Mouse (Mus musculus): ENCODE results near the gene Gpx3. TPM values are rescaled to one million over a fixed set of nuclear protein-coding genes. Genes with fewer than 3 reads are reported as not detected.
"Not testable (repeated sequence)": the region's sequence is repeated elsewhere in the genome, so short reads cannot be mapped to it uniquely, and the experiment has no call there.

Gene Gpx3
- polyA plus RNA-seq, 1 experiment from 2014 or later, result 263 TPM

- Histone ChIP-seq H3K9ac (ENCODE audit: low read length) (no peak overlapping the region), H3K27me3 (replicated peaks; ENCODE audit: control insufficient read depth, insufficient read depth, low read length) (no peaks in the 10 kb centered on the region), H3K4me2 (ENCODE audit: low read length) (no peak overlapping the region), H3K4me1 (replicated peaks; ENCODE audit: control insufficient read depth, insufficient read depth, low read length) (peaks cover 3% of the 10 kb centered on the region; the same call in 1 of the 2 replicates), H3K4me3 (ENCODE audit: low read depth, low read length) (no peak overlapping the region), H3K36me3 (ENCODE audit: control insufficient read depth, insufficient read depth, low read length) (0 out of 2 replicates have a peak, but pooled peaks cover 6% of the 10 kb centered on the region), H3K9me3 (ENCODE audit: control insufficient read depth, low read length) (no peaks in the 10 kb centered on the region), H3K27ac (ENCODE audit: low read depth) (no peak overlapping the region)
- no peak for ATAC-seq (replicated peaks; ENCODE audit: low FRiP score, low TSS enrichment, low read depth)
- WGBS, result 52% methylated on average over 9 of the region's 9 CpGs
- DNase-seq (ENCODE audit: low spot score), result no peak
Observed at GRCm38 (mm10) chr11:54953993-54954446, 51.8 kb downstream of the Gpx3 start.

GRCm38 (mm10) chr11:54954716-54955115 is 52.5 kb downstream of the Gpx3 start:
- Histone ChIP-seq H3K4me3 (ENCODE audit: low read depth, low read length) (no peak overlapping the region), H3K36me3 (ENCODE audit: control insufficient read depth, insufficient read depth, low read length) (0 out of 2 replicates have a peak, but pooled peaks cover 6% of the 10 kb centered on the region), H3K4me2 (ENCODE audit: low read length) (peak overlapping the region; percentile 64; the same call in 1 of the 2 replicates), H3K9me3 (ENCODE audit: control insufficient read depth, low read length) (no peaks in the 10 kb centered on the region), H3K9ac (ENCODE audit: low read length) (no peak overlapping the region), H3K27me3 (replicated peaks; ENCODE audit: control insufficient read depth, insufficient read depth, low read length) (no peaks in the 10 kb centered on the region), H3K27ac (ENCODE audit: low read depth) (no peak overlapping the region), H3K4me1 (replicated peaks; ENCODE audit: control insufficient read depth, insufficient read depth, low read length) (peaks cover 3% of the 10 kb centered on the region; the same call in 1 of the 2 replicates)
- ATAC-seq (replicated peaks; ENCODE audit: low FRiP score, low TSS enrichment, low read depth) (no peak), DNase-seq (ENCODE audit: low spot score) (no peak)
- WGBS, result 81% methylated on average over 8 of the region's 8 CpGs

GRCm38 (mm10) chr11:54955400-54955734 is 53.1 kb downstream of the Gpx3 start:
- Histone ChIP-seq H3K27ac (ENCODE audit: low read depth) (peak overlapping the region; percentile 79; the same call in 1 of the 2 replicates), H3K4me2 (ENCODE audit: low read length) (peak overlapping the region; percentile 64), H3K4me3 (ENCODE audit: low read depth, low read length) (peak overlapping the region; percentile 86), H3K9ac (ENCODE audit: low read length) (peak overlapping the region; percentile 77)
- not testable (repeated sequence) for ATAC-seq (replicated peaks; ENCODE audit: low FRiP score, low TSS enrichment, low read depth); H3K4me1 ChIP-seq (replicated peaks; ENCODE audit: control insufficient read depth, insufficient read depth, low read length); H3K27me3 ChIP-seq (replicated peaks; ENCODE audit: control insufficient read depth, insufficient read depth, low read length); H3K36me3 ChIP-seq (ENCODE audit: control insufficient read depth, insufficient read depth, low read length); DNase-seq (ENCODE audit: low spot score); H3K9me3 ChIP-seq (ENCODE audit: control insufficient read depth, low read length)
- 44% methylated on average over 10 of the region's 10 CpGs for WGBS

- Histone ChIP-seq H3K27me3 (replicated peaks; ENCODE audit: control insufficient read depth, insufficient read depth, low read length) (no peaks in the 10 kb centered on the region), H3K27ac (ENCODE audit: low read depth) (peak overlapping the region; percentile 79), H3K4me3 (ENCODE audit: low read depth, low read length) (peak overlapping the region; percentile 86), H3K9me3 (ENCODE audit: control insufficient read depth, low read length) (no peaks in the 10 kb centered on the region), H3K4me1 (replicated peaks; ENCODE audit: control insufficient read depth, insufficient read depth, low read length) (peaks cover 3% of the 10 kb centered on the region; the same call in 1 of the 2 replicates), H3K9ac (ENCODE audit: low read length) (peak overlapping the region; percentile 77), H3K36me3 (ENCODE audit: control insufficient read depth, insufficient read depth, low read length) (0 out of 2 replicates have a peak, but pooled peaks cover 2% of the 10 kb centered on the region), H3K4me2 (ENCODE audit: low read length) (peak overlapping the region; percentile 64)
- DNase-seq (ENCODE audit: low spot score), result peak; percentile 99
- WGBS, result under 1% methylated on average over 59 of the region's 59 CpGs
- ATAC-seq (replicated peaks; ENCODE audit: low FRiP score, low TSS enrichment, low read depth), result peak; percentile 96
Observed at GRCm38 (mm10) chr11:54955735-54956480, 53.7 kb downstream of the Gpx3 start.

GRCm38 (mm10) chr11:54956912-54957311 is 54.7 kb downstream of the Gpx3 start:
- no peaks in the 10 kb centered on the region for H3K9me3 ChIP-seq (ENCODE audit: control insufficient read depth, low read length)
- ATAC-seq (replicated peaks; ENCODE audit: low FRiP score, low TSS enrichment, low read depth), result no peak

GRCm38 (mm10) chr11:54957708-54958107 is 55.5 kb downstream of the Gpx3 start:
- ATAC-seq (replicated peaks; ENCODE audit: low FRiP score, low TSS enrichment, low read depth); H3K27me3 ChIP-seq (replicated peaks; ENCODE audit: control insufficient read depth, insufficient read depth, low read length); H3K9me3 ChIP-seq (ENCODE audit: control insufficient read depth, low read length); H3K27ac ChIP-seq (ENCODE audit: low read depth); H3K4me3 ChIP-seq (ENCODE audit: low read depth, low read length); DNase-seq (ENCODE audit: low spot score); H3K36me3 ChIP-seq (ENCODE audit: control insufficient read depth, insufficient read depth, low read length); H3K9ac ChIP-seq (ENCODE audit: low read length); H3K4me2 ChIP-seq (ENCODE audit: low read length): not testable (repeated sequence)
- WGBS, result 91% methylated on average over 3 of the region's 3 CpGs
- peaks cover 20% of the 10 kb centered on the region for H3K4me1 ChIP-seq (replicated peaks; ENCODE audit: control insufficient read depth, insufficient read depth, low read length)

More at GRCm38 (mm10) chr11:54956912-54957311, 54.7 kb downstream of the Gpx3 start:
- Histone ChIP-seq H3K4me1 (replicated peaks; ENCODE audit: control insufficient read depth, insufficient read depth, low read length) (peaks cover 12% of the 10 kb centered on the region), H3K27me3 (replicated peaks; ENCODE audit: control insufficient read depth, insufficient read depth, low read length) (no peaks in the 10 kb centered on the region), H3K4me3 (ENCODE audit: low read depth, low read length) (no peak overlapping the region), H3K36me3 (ENCODE audit: control insufficient read depth, insufficient read depth, low read length) (no peaks in the 10 kb centered on the region), H3K9ac (ENCODE audit: low read length) (no peak overlapping the region), H3K4me2 (ENCODE audit: low read length) (no peak overlapping the region), H3K27ac (ENCODE audit: low read depth) (no peak overlapping the region)
- DNase-seq (ENCODE audit: low spot score), result no peak
- 67% methylated on average over 7 of the region's 7 CpGs for WGBS

- no peak for ATAC-seq (replicated peaks; ENCODE audit: low FRiP score, low TSS enrichment, low read depth)
- Histone ChIP-seq H3K4me2 (ENCODE audit: low read length) (no peak overlapping the region), H3K4me3 (ENCODE audit: low read depth, low read length) (no peak overlapping the region), H3K36me3 (ENCODE audit: control insufficient read depth, insufficient read depth, low read length) (no peaks in the 10 kb centered on the region), H3K4me1 (replicated peaks; ENCODE audit: control insufficient read depth, insufficient read depth, low read length) (peaks cover 23% of the 10 kb centered on the region), H3K9ac (ENCODE audit: low read length) (no peak overlapping the region), H3K27ac (ENCODE audit: low read depth) (peak overlapping the region; percentile 48; the same call in 1 of the 2 replicates), H3K27me3 (replicated peaks; ENCODE audit: control insufficient read depth, insufficient read depth, low read length) (no peaks in the 10 kb centered on the region), H3K9me3 (ENCODE audit: control insufficient read depth, low read length) (no peaks in the 10 kb centered on the region)
- WGBS, result 31% methylated on average over 3 of the region's 3 CpGs
- peak; percentile 60 for DNase-seq (ENCODE audit: low spot score)
Observed at GRCm38 (mm10) chr11:54958571-54959073, 56.4 kb downstream of the Gpx3 start.
